7 mouse cellular contexts compared by ENCODE assay signal in genomic region chr11:69695046-69695360, GRCm38 (mm10). TPM values are rescaled to one million over a fixed set of nuclear protein-coding genes. Genes with fewer than 3 reads are reported as not detected.
DNase-seq lines count a peak whose midpoint lies in the region; ATAC-seq and TF ChIP-seq lines count a peak whose summit lies in the region.

No protein-coding gene starts in this region.

- H3K27ac ChIP-seq in lung, embryonic 15.5 days: peak overlapping the region; percentile 86; the same call in 1 of the 2 replicates
- no peak overlapping the region for H3K27ac ChIP-seq in forebrain, embryonic 12.5 days
- H3K27ac ChIP-seq in limb, embryonic 12.5 days: peak overlapping the region; percentile 86; the same call in 1 of the 2 replicates
- no peak overlapping the region for H3K27ac ChIP-seq in olfactory bulb, adult 2 months (ENCODE audit: insufficient read depth, low read depth, low read length)

- H3K4me2 ChIP-seq in lung, embryonic 15.5 days: peak overlapping the region; percentile 91
- H3K4me2 ChIP-seq in forebrain, embryonic 12.5 days: peak overlapping the region; percentile 79
- H3K4me2 ChIP-seq in limb, embryonic 12.5 days: peak overlapping the region; percentile 92

- TF ChIP-seq POLR2A in olfactory bulb, adult 2 months (IDR thresholded peaks at IDR 0.05; ENCODE audit: insufficient read depth, low read depth, low read length): no peak

- H3K27me3 ChIP-seq in lung, embryonic 15.5 days: no peaks in the 10 kb centered on the region
- H3K27me3 ChIP-seq in forebrain, embryonic 12.5 days: 0 out of 2 replicates have a peak, but pooled peaks cover 7% of the 10 kb centered on the region
- no peaks in the 10 kb centered on the region for H3K27me3 ChIP-seq in limb, embryonic 12.5 days

- no peak for DNase-seq in lung, adult 18-20 months
- DNase-seq in spleen, postnatal 10 days (ENCODE audit: low spot score in 2 of 2): no peak
- DNase-seq in cerebellum, adult 9-10 months: no peak

- peaks cover 13% of the 10 kb centered on the region for H3K4me1 ChIP-seq in lung, embryonic 15.5 days
- peaks cover 12% of the 10 kb centered on the region for H3K4me1 ChIP-seq in forebrain, embryonic 12.5 days
- peaks cover 12% of the 10 kb centered on the region for H3K4me1 ChIP-seq in limb, embryonic 12.5 days (replicated peaks)
- H3K4me1 ChIP-seq in olfactory bulb, adult 2 months (ENCODE audit: control insufficient read depth, insufficient read depth, low read length): peaks cover 15% of the 10 kb centered on the region

- 14% methylated on average over 6 of the region's 6 CpGs for WGBS in lung, embryonic 15.5 days
- WGBS in forebrain, embryonic 12.5 days: 31% methylated on average over 6 of the region's 6 CpGs
- WGBS in limb, embryonic 12.5 days: 23% methylated on average over 6 of the region's 6 CpGs
- WGBS in olfactory bulb, adult 2 months: 9% methylated on average over 6 of the region's 6 CpGs

- H3K9me3 ChIP-seq in lung, embryonic 15.5 days: no peaks in the 10 kb centered on the region
- no peaks in the 10 kb centered on the region for H3K9me3 ChIP-seq in forebrain, embryonic 12.5 days
- no peaks in the 10 kb centered on the region for H3K9me3 ChIP-seq in limb, embryonic 12.5 days

- H3K9ac ChIP-seq in lung, embryonic 15.5 days: peak overlapping the region; percentile 69
- H3K9ac ChIP-seq in forebrain, embryonic 12.5 days: no peak overlapping the region
- H3K9ac ChIP-seq in limb, embryonic 12.5 days (replicated peaks): peak overlapping the region; percentile 82

- peak; percentile 15; the same call in 1 of the 2 replicates for ATAC-seq in lung, embryonic 15.5 days (ENCODE audit: borderline replicate concordance, extremely low read depth, low FRiP score, low TSS enrichment)
- ATAC-seq in forebrain, embryonic 12.5 days (ENCODE audit: low FRiP score): no peak
- 0 out of 2 replicates have a peak, but pooled peaks have one; percentile 53 for ATAC-seq in limb, embryonic 12.5 days (ENCODE audit: insufficient number of reproducible peaks, insufficient read depth, low FRiP score, low TSS enrichment, low read depth)

- no peaks in the 10 kb centered on the region for H3K36me3 ChIP-seq in lung, embryonic 15.5 days
- no peaks in the 10 kb centered on the region for H3K36me3 ChIP-seq in forebrain, embryonic 12.5 days (replicated peaks)
- H3K36me3 ChIP-seq in limb, embryonic 12.5 days: no peaks in the 10 kb centered on the region

- no peak for TF ChIP-seq CTCF in olfactory bulb, adult 2 months (IDR thresholded peaks at IDR 0.05; ENCODE audit: insufficient read depth, low read depth, low read length)

- peak overlapping the region; percentile 59 for H3K4me3 ChIP-seq in lung, embryonic 15.5 days
- peak overlapping the region; percentile 44; the same call in 1 of the 2 replicates for H3K4me3 ChIP-seq in forebrain, embryonic 12.5 days (replicated peaks)
- H3K4me3 ChIP-seq in limb, embryonic 12.5 days (replicated peaks): peak overlapping the region; percentile 59
- peak overlapping the region; percentile 34 for H3K4me3 ChIP-seq in olfactory bulb, adult 2 months (ENCODE audit: insufficient read depth, low read depth, low read length)

RNA-seq across cellular contexts. Expression of gene Tnfsf12, which starts 0.6 kb away (rescaled TPM):
- 8.3 and 8.9 TPM in 2 replicates for polyA plus RNA-seq in lung, embryonic 15.5 days (2015; fragmentation: Nextera tagmentation; extraction: Ambion mirVana)
- polyA plus RNA-seq in forebrain, embryonic 12.5 days (2016; fragmentation: Nextera tagmentation; extraction: Ambion mirVana): 1.3 and 1.6 TPM in 2 replicates
- polyA plus RNA-seq in limb, embryonic 12.5 days (2016; fragmentation: Nextera tagmentation; extraction: Ambion mirVana): 2.2 and 3.7 TPM in 2 replicates
- not detected in 2 replicates for polyA plus RNA-seq in olfactory bulb, adult 2 months (2012; ENCODE audit: insufficient read depth, insufficient read length, low replicate concordance, missing spikeins)

RNA-seq across cellular contexts. Expression of gene Tnfsfm13, which starts 0.9 kb away (rescaled TPM):
- 4.3 and 5.9 TPM in 2 replicates for polyA plus RNA-seq in lung, embryonic 15.5 days (2015; fragmentation: Nextera tagmentation; extraction: Ambion mirVana)
- 0.51 and 0.84 TPM in 2 replicates for polyA plus RNA-seq in forebrain, embryonic 12.5 days (2016; fragmentation: Nextera tagmentation; extraction: Ambion mirVana)
- polyA plus RNA-seq in limb, embryonic 12.5 days (2016; fragmentation: Nextera tagmentation; extraction: Ambion mirVana): 1.7 TPM in 2 replicates
- not detected in 2 replicates for polyA plus RNA-seq in olfactory bulb, adult 2 months (2012; ENCODE audit: insufficient read depth, insufficient read length, low replicate concordance, missing spikeins)

RNA-seq across cellular contexts. Expression of gene Tnfsf13, which starts 9.4 kb away (rescaled TPM):
- polyA plus RNA-seq in lung, embryonic 15.5 days (2015; fragmentation: Nextera tagmentation; extraction: Ambion mirVana): 1.0 and 1.1 TPM in 2 replicates
- 0.26 TPM in 1 of 2 replicates, not detected in the other for polyA plus RNA-seq in forebrain, embryonic 12.5 days (2016; fragmentation: Nextera tagmentation; extraction: Ambion mirVana)
- polyA plus RNA-seq in limb, embryonic 12.5 days (2016; fragmentation: Nextera tagmentation; extraction: Ambion mirVana): 0.58 and 1.0 TPM in 2 replicates
- polyA plus RNA-seq in olfactory bulb, adult 2 months (2012; ENCODE audit: insufficient read depth, insufficient read length, low replicate concordance, missing spikeins): not detected in 2 replicates

RNA-seq across cellular contexts. Expression of gene Senp3, which starts 13.1 kb away (rescaled TPM):
- 72.5 and 81.1 TPM in 2 replicates for polyA plus RNA-seq in lung, embryonic 15.5 days (2015; fragmentation: Nextera tagmentation; extraction: Ambion mirVana)
- polyA plus RNA-seq in forebrain, embryonic 12.5 days (2016; fragmentation: Nextera tagmentation; extraction: Ambion mirVana): 106 and 119 TPM in 2 replicates
- polyA plus RNA-seq in limb, embryonic 12.5 days (2016; fragmentation: Nextera tagmentation; extraction: Ambion mirVana): 132 and 140 TPM in 2 replicates
- not detected in 2 replicates for polyA plus RNA-seq in olfactory bulb, adult 2 months (2012; ENCODE audit: insufficient read depth, insufficient read length, low replicate concordance, missing spikeins)

RNA-seq across cellular contexts. Expression of gene Eif4a1, which starts 22.8 kb away (rescaled TPM):
- 595 and 603 TPM in 2 replicates for polyA plus RNA-seq in lung, embryonic 15.5 days (2015; fragmentation: Nextera tagmentation; extraction: Ambion mirVana)
- 694 and 751 TPM in 2 replicates for polyA plus RNA-seq in forebrain, embryonic 12.5 days (2016; fragmentation: Nextera tagmentation; extraction: Ambion mirVana)
- polyA plus RNA-seq in limb, embryonic 12.5 days (2016; fragmentation: Nextera tagmentation; extraction: Ambion mirVana): 569 and 701 TPM in 2 replicates
- 796 TPM in 1 of 2 replicates, not detected in the other for polyA plus RNA-seq in olfactory bulb, adult 2 months (2012; ENCODE audit: insufficient read depth, insufficient read length, low replicate concordance, missing spikeins)

Comparison
In these comparisons a context has a peak if more than half of its experiments do, and no peak if none do; other contexts are left out.
1. H3K27ac ChIP-seq: peak in lung, embryonic 15.5 days (single experiment) and limb, embryonic 12.5 days (single experiment); none in forebrain, embryonic 12.5 days (single experiment) and olfactory bulb, adult 2 months (single experiment).
2. Peak in every context shown above with its lines, with median percentiles within 50 percentile points of each other: H3K4me2 ChIP-seq and H3K4me3 ChIP-seq.